Mouse (Mus musculus): Measurements from ENCODE around the gene Slc35a1. TPM values are rescaled to one million over a fixed set of nuclear protein-coding genes. Genes with fewer than 3 reads are reported as not detected.

Gene Slc35a1
- polyA plus RNA-seq, 1 experiment from 2014 or later, result 50.5 TPM

GRCm38 (mm10) chr4:34615303-34615702, 71.9 kb downstream of the Slc35a1 start:
- 2% methylated on average over 13 of the region's 13 CpGs for WGBS (ENCODE audit: insufficient replicate concordance)
- H3K27ac ChIP-seq (ENCODE audit: low read depth, low read length), result 0 out of 2 replicates have a peak overlapping the region, but pooled peaks have one; percentile 79

GRCm38 (mm10) chr4:34614630-34615094, 72.6 kb downstream of the Slc35a1 start, which contains the start of the genes Orc3 and Rars2:
TSS of gene Orc3 (minus strand) at chr4:34614944.
TSS of gene Rars2 (plus strand) at chr4:34614957.
- Histone ChIP-seq H3K36me3 (ENCODE audit: control insufficient read depth, insufficient read depth, low read length) (peaks cover under 1% of the 10 kb centered on the region; the same call in 1 of the 2 replicates), H3K4me3 (ENCODE audit: low read depth, low read length) (peak within 1 kb of the TSS; percentile 69), H3K4me1 (ENCODE audit: control insufficient read depth, insufficient read depth, low read length) (peaks cover 14% of the 10 kb centered on the region), H3K27ac (ENCODE audit: low read depth, low read length) (peak within 1 kb of the TSS; percentile 79), H3K27me3 (ENCODE audit: control insufficient read depth, insufficient read depth, low read length) (no peaks in the 10 kb centered on the region), H3K9ac (ENCODE audit: low read depth, low read length) (peak within 1 kb of the TSS; percentile 91), H3K9me3 (replicated peaks; ENCODE audit: control insufficient read depth, low read length) (no peaks in the 10 kb centered on the region), H3K4me2 (peak within 1 kb of the TSS; percentile 68)
- peak; percentile 97 for ATAC-seq (replicated peaks; ENCODE audit: insufficient number of reproducible peaks, low FRiP score, low TSS enrichment)
- WGBS (ENCODE audit: insufficient replicate concordance), result under 1% methylated on average over 42 of the region's 42 CpGs

More at GRCm38 (mm10) chr4:34615303-34615702, 71.9 kb downstream of the Slc35a1 start:
- H3K9ac ChIP-seq (ENCODE audit: low read depth, low read length), result peak overlapping the region; percentile 91
- H3K4me2 ChIP-seq, result peak overlapping the region; percentile 68
- 0 out of 2 replicates have a peak, but pooled peaks cover 2% of the 10 kb centered on the region for H3K36me3 ChIP-seq (ENCODE audit: control insufficient read depth, insufficient read depth, low read length)
- ATAC-seq (replicated peaks; ENCODE audit: insufficient number of reproducible peaks, low FRiP score, low TSS enrichment), result no peak
- H3K4me3 ChIP-seq (ENCODE audit: low read depth, low read length), result peak overlapping the region; percentile 69
- peaks cover 14% of the 10 kb centered on the region for H3K4me1 ChIP-seq (ENCODE audit: control insufficient read depth, insufficient read depth, low read length)
- no peaks in the 10 kb centered on the region for H3K9me3 ChIP-seq (replicated peaks; ENCODE audit: control insufficient read depth, low read length)
- no peaks in the 10 kb centered on the region for H3K27me3 ChIP-seq (ENCODE audit: control insufficient read depth, insufficient read depth, low read length)

- no peak overlapping the region for H3K27ac ChIP-seq (ENCODE audit: low read depth, low read length)
- no peak for ATAC-seq (replicated peaks; ENCODE audit: insufficient number of reproducible peaks, low FRiP score, low TSS enrichment)
- WGBS (ENCODE audit: insufficient replicate concordance), result 78% methylated on average over 6 of the region's 6 CpGs
These were observed 73.6 kb downstream of the Slc35a1 start for GRCm38 (mm10) chr4:34613571-34614145.

More at GRCm38 (mm10) chr4:34613571-34614145, 73.6 kb downstream of the Slc35a1 start:
- peaks cover 14% of the 10 kb centered on the region for H3K4me1 ChIP-seq (ENCODE audit: control insufficient read depth, insufficient read depth, low read length)
- H3K36me3 ChIP-seq (ENCODE audit: control insufficient read depth, insufficient read depth, low read length), result peaks cover 3% of the 10 kb centered on the region; the same call in 1 of the 2 replicates
- peak overlapping the region; percentile 69 for H3K4me3 ChIP-seq (ENCODE audit: low read depth, low read length)
- H3K9ac ChIP-seq (ENCODE audit: low read depth, low read length), result peak overlapping the region; percentile 91
- no peaks in the 10 kb centered on the region for H3K9me3 ChIP-seq (replicated peaks; ENCODE audit: control insufficient read depth, low read length)
- peak overlapping the region; percentile 68 for H3K4me2 ChIP-seq
- H3K27me3 ChIP-seq (ENCODE audit: control insufficient read depth, insufficient read depth, low read length), result no peaks in the 10 kb centered on the region

Other genes with a start within 250 kb of the Slc35a1 start
- 50.5 and 52.5 TPM in 2 replicates for gene Akirin2, start 136.5 kb downstream of the Slc35a1 start, polyA plus RNA-seq (2014; fragmentation: Nextera tagmentation; extraction: Ambion mirVana)
- gene Orc3, start 72.5 kb downstream of the Slc35a1 start, polyA plus RNA-seq (2014; fragmentation: Nextera tagmentation; extraction: Ambion mirVana), result 84.7 and 90.1 TPM in 2 replicates
- gene Rars2, start 72.5 kb downstream of the Slc35a1 start, polyA plus RNA-seq (2014; fragmentation: Nextera tagmentation; extraction: Ambion mirVana), result 54.8 and 56.3 TPM in 2 replicates
- 0.14 TPM in 1 of 2 replicates, not detected in the other for gene Cfap206, start 42.8 kb upstream of the Slc35a1 start, polyA plus RNA-seq (2014; fragmentation: Nextera tagmentation; extraction: Ambion mirVana)
- gene Gm136, start 68.8 kb upstream of the Slc35a1 start, polyA plus RNA-seq (2014; fragmentation: Nextera tagmentation; extraction: Ambion mirVana), result not detected in 2 replicates
- gene Smim8, start 91.0 kb upstream of the Slc35a1 start, polyA plus RNA-seq (2014; fragmentation: Nextera tagmentation; extraction: Ambion mirVana), result 54.2 and 54.5 TPM in 2 replicates
- gene Zfp292, start 195.5 kb upstream of the Slc35a1 start, polyA plus RNA-seq (2014; fragmentation: Nextera tagmentation; extraction: Ambion mirVana), result 19.5 and 22.0 TPM in 2 replicates
- gene Cga, start 206.3 kb upstream of the Slc35a1 start, polyA plus RNA-seq (2014; fragmentation: Nextera tagmentation; extraction: Ambion mirVana), result not detected in 2 replicates

All from heart, embryonic 11.5 days (tissue).